Mouse (Mus musculus): ENCODE measurements around the gene Olfr718-ps1. TPM values are rescaled to one million over a fixed set of nuclear protein-coding genes. Genes with fewer than 3 reads are reported as not detected.

Olfr718-ps1 gene
- polyA plus RNA-seq, 1 experiment from 2014 or later: not detected

DNA sequence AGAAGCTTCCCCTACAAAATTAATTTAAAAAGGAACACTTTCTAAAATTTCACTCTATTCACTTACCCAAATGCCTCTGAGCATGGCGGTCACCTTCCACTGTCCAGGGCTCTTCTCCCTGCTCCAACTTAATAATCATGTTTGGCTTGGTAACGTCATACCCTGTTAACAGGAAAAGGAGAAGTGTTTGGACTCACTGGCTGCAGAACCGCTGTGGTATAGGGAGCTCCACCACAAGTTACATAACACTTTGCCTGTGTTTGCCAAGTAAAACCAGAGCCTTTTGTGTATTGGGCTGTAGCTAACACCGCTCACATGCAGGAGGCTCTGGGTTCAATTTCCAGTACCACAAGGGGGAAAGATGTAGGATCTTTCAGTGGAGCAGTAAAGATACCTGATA, 28.6 kb upstream of the Olfr718-ps1 start:
- WGBS: 92% methylated on average over 4 of the region's 4 CpGs
- Histone ChIP-seq H3K4me2 (ENCODE audit: low read depth, low read length) (no peak overlapping the region), H3K9me3 (replicated peaks; ENCODE audit: control insufficient read depth, low read length) (peaks cover 12% of the 10 kb centered on the region; the same call in 1 of the 2 replicates), H3K4me3 (replicated peaks; ENCODE audit: low read length) (no peak overlapping the region), H3K9ac (ENCODE audit: low read length) (no peak overlapping the region), H3K4me1 (ENCODE audit: control insufficient read depth, insufficient read depth, low read length) (peaks cover 8% of the 10 kb centered on the region), H3K36me3 (ENCODE audit: control insufficient read depth, insufficient read depth, low read length) (peaks cover 56% of the 10 kb centered on the region), H3K27ac (ENCODE audit: low read length) (no peak overlapping the region), H3K27me3 (ENCODE audit: control insufficient read depth, insufficient read depth, low read length) (no peaks in the 10 kb centered on the region)
- ATAC-seq (ENCODE audit: insufficient read depth, low FRiP score): no peak

DNA sequence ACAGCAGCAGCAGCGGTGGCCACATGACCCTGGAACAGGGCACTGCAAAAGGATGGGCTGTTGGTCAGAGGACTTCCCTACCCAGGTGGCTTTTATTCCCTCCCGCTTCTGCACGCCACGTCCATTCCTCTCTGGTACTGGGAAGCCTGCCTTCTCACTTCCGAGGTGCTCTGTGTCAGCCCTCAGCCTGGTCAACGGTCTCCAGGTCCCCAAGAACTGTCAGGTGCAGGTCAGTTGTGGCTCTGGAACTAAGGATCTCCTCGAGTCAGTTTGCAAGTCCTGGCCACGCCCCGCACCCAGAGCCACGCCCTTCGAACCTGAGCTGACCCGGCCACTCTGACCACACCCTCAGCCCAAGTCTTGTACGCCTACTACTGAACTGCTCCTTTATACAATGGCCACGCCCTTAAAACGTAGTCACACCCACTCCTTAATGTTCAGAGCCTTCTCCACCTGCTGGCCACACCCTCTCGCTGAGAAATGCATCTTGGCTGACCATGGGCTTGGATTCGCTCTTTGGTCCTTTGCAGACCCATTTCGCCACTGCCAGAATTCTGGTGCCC, 18.2 kb upstream of the Olfr718-ps1 start:
- Histone ChIP-seq H3K4me3 (replicated peaks; ENCODE audit: low read length) (no peak overlapping the region), H3K27ac (ENCODE audit: low read length) (no peak overlapping the region)
- 10% methylated on average over 18 of the region's 18 CpGs for WGBS

GRCm38 (mm10) chr5:143155534-143155933, 8.2 kb upstream of the Olfr718-ps1 start:
- Histone ChIP-seq H3K4me1 (ENCODE audit: control insufficient read depth, insufficient read depth, low read length) (no peaks in the 10 kb centered on the region), H3K4me3 (replicated peaks; ENCODE audit: low read length) (no peak overlapping the region), H3K27ac (ENCODE audit: low read length) (no peak overlapping the region), H3K4me2 (ENCODE audit: low read depth, low read length) (no peak overlapping the region), H3K36me3 (ENCODE audit: control insufficient read depth, insufficient read depth, low read length) (no peaks in the 10 kb centered on the region), H3K9me3 (replicated peaks; ENCODE audit: control insufficient read depth, low read length) (no peaks in the 10 kb centered on the region), H3K27me3 (ENCODE audit: control insufficient read depth, insufficient read depth, low read length) (peaks cover 21% of the 10 kb centered on the region), H3K9ac (ENCODE audit: low read length) (no peak overlapping the region)
- 79% methylated on average over 3 of the region's 3 CpGs for WGBS
- no peak for ATAC-seq (ENCODE audit: insufficient read depth, low FRiP score)

More for the DNA sequence above, 18.2 kb upstream of the Olfr718-ps1 start:
- Histone ChIP-seq H3K27me3 (ENCODE audit: control insufficient read depth, insufficient read depth, low read length) (no peaks in the 10 kb centered on the region), H3K36me3 (ENCODE audit: control insufficient read depth, insufficient read depth, low read length) (no peaks in the 10 kb centered on the region), H3K4me1 (ENCODE audit: control insufficient read depth, insufficient read depth, low read length) (no peaks in the 10 kb centered on the region), H3K4me2 (ENCODE audit: low read depth, low read length) (peak overlapping the region; percentile 30), H3K9ac (ENCODE audit: low read length) (no peak overlapping the region), H3K9me3 (replicated peaks; ENCODE audit: control insufficient read depth, low read length) (no peaks in the 10 kb centered on the region)
- peak; percentile 92 for ATAC-seq (ENCODE audit: insufficient read depth, low FRiP score)

DNA sequence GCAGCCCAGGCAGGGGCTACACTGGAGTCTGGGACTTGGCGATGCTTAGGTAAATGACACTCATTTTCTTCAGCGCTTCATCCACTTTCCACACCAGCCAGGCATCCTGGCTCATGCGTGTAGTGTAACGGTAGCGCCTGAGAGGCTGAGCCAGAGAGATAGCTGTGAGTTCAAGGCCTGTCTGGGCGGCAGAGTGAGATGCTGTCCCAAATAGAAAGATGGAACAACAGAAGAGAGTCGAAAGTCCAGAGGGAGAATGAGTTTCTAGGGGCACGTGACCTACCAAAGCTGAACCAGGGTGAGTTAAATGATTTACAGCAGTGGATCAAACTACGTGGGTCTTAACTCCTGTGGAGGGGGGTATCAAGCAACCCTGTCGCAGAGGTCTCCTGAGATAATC, 6.4 kb upstream of the Olfr718-ps1 start:
- Histone ChIP-seq H3K27ac (ENCODE audit: low read length) (no peak overlapping the region), H3K36me3 (ENCODE audit: control insufficient read depth, insufficient read depth, low read length) (no peaks in the 10 kb centered on the region), H3K4me3 (replicated peaks; ENCODE audit: low read length) (no peak overlapping the region), H3K9ac (ENCODE audit: low read length) (no peak overlapping the region), H3K4me2 (ENCODE audit: low read depth, low read length) (no peak overlapping the region), H3K4me1 (ENCODE audit: control insufficient read depth, insufficient read depth, low read length) (no peaks in the 10 kb centered on the region), H3K27me3 (ENCODE audit: control insufficient read depth, insufficient read depth, low read length) (peaks cover 12% of the 10 kb centered on the region), H3K9me3 (replicated peaks; ENCODE audit: control insufficient read depth, low read length) (no peaks in the 10 kb centered on the region; the same call in 1 of the 2 replicates)
- WGBS: 85% methylated on average over 10 of the region's 10 CpGs
- no peak for ATAC-seq (ENCODE audit: insufficient read depth, low FRiP score)

GRCm38 (mm10) chr5:143150044-143150443, 2.7 kb upstream of the Olfr718-ps1 start:
- 78% methylated on average over 2 of the region's 2 CpGs for WGBS

GRCm38 (mm10) chr5:143149536-143149935, 2.2 kb upstream of the Olfr718-ps1 start:
- Histone ChIP-seq H3K9me3 (replicated peaks; ENCODE audit: control insufficient read depth, low read length) (no peaks in the 10 kb centered on the region; the same call in 1 of the 2 replicates), H3K9ac (ENCODE audit: low read length) (no peak overlapping the region), H3K4me1 (ENCODE audit: control insufficient read depth, insufficient read depth, low read length) (no peaks in the 10 kb centered on the region), H3K4me3 (replicated peaks; ENCODE audit: low read length) (no peak overlapping the region), H3K4me2 (ENCODE audit: low read depth, low read length) (no peak overlapping the region), H3K27ac (ENCODE audit: low read length) (no peak overlapping the region), H3K27me3 (ENCODE audit: control insufficient read depth, insufficient read depth, low read length) (no peaks in the 10 kb centered on the region), H3K36me3 (ENCODE audit: control insufficient read depth, insufficient read depth, low read length) (no peaks in the 10 kb centered on the region)
- 87% methylated on average over 2 of the region's 2 CpGs for WGBS
- ATAC-seq (ENCODE audit: insufficient read depth, low FRiP score): no peak

More at GRCm38 (mm10) chr5:143150044-143150443, 2.7 kb upstream of the Olfr718-ps1 start:
- Histone ChIP-seq H3K9me3 (replicated peaks; ENCODE audit: control insufficient read depth, low read length) (no peaks in the 10 kb centered on the region; the same call in 1 of the 2 replicates), H3K9ac (ENCODE audit: low read length) (no peak overlapping the region), H3K4me1 (ENCODE audit: control insufficient read depth, insufficient read depth, low read length) (no peaks in the 10 kb centered on the region), H3K36me3 (ENCODE audit: control insufficient read depth, insufficient read depth, low read length) (no peaks in the 10 kb centered on the region), H3K27ac (ENCODE audit: low read length) (no peak overlapping the region), H3K27me3 (ENCODE audit: control insufficient read depth, insufficient read depth, low read length) (no peaks in the 10 kb centered on the region), H3K4me2 (ENCODE audit: low read depth, low read length) (no peak overlapping the region), H3K4me3 (replicated peaks; ENCODE audit: low read length) (no peak overlapping the region)
- no peak for ATAC-seq (ENCODE audit: insufficient read depth, low FRiP score)

GRCm38 (mm10) chr5:143148661-143149060, 1.3 kb upstream of the Olfr718-ps1 start:
- 78% methylated on average over 5 of the region's 5 CpGs for WGBS
- ATAC-seq (ENCODE audit: insufficient read depth, low FRiP score): no peak
- no peaks in the 10 kb centered on the region for H3K36me3 ChIP-seq (ENCODE audit: control insufficient read depth, insufficient read depth, low read length)

GRCm38 (mm10) chr5:143137580-143137979, 9.8 kb downstream of the Olfr718-ps1 start:
- Histone ChIP-seq H3K9ac (ENCODE audit: low read length) (no peak overlapping the region), H3K27me3 (ENCODE audit: control insufficient read depth, insufficient read depth, low read length) (no peaks in the 10 kb centered on the region), H3K4me2 (ENCODE audit: low read depth, low read length) (no peak overlapping the region), H3K9me3 (replicated peaks; ENCODE audit: control insufficient read depth, low read length) (no peaks in the 10 kb centered on the region), H3K27ac (ENCODE audit: low read length) (no peak overlapping the region), H3K4me3 (replicated peaks; ENCODE audit: low read length) (no peak overlapping the region), H3K36me3 (ENCODE audit: control insufficient read depth, insufficient read depth, low read length) (no peaks in the 10 kb centered on the region), H3K4me1 (ENCODE audit: control insufficient read depth, insufficient read depth, low read length) (no peaks in the 10 kb centered on the region)
- ATAC-seq (ENCODE audit: insufficient read depth, low FRiP score): no peak
- WGBS: 85% methylated on average over 13 of the region's 13 CpGs

More at GRCm38 (mm10) chr5:143148661-143149060, 1.3 kb upstream of the Olfr718-ps1 start:
- H3K4me1 ChIP-seq (ENCODE audit: control insufficient read depth, insufficient read depth, low read length): no peaks in the 10 kb centered on the region
- no peak overlapping the region for H3K4me2 ChIP-seq (ENCODE audit: low read depth, low read length)
- no peaks in the 10 kb centered on the region; the same call in 1 of the 2 replicates for H3K9me3 ChIP-seq (replicated peaks; ENCODE audit: control insufficient read depth, low read length)
- H3K27me3 ChIP-seq (ENCODE audit: control insufficient read depth, insufficient read depth, low read length): no peaks in the 10 kb centered on the region
- H3K4me3 ChIP-seq (replicated peaks; ENCODE audit: low read length): no peak overlapping the region
- H3K9ac ChIP-seq (ENCODE audit: low read length): no peak overlapping the region
- no peak overlapping the region for H3K27ac ChIP-seq (ENCODE audit: low read length)

GRCm38 (mm10) chr5:143135042-143135441, 12.3 kb downstream of the Olfr718-ps1 start:
- no peak overlapping the region for H3K9ac ChIP-seq (ENCODE audit: low read length)
- WGBS: 86% methylated on average over 7 of the region's 7 CpGs
- H3K4me3 ChIP-seq (replicated peaks; ENCODE audit: low read length): no peak overlapping the region
- ATAC-seq (ENCODE audit: insufficient read depth, low FRiP score): no peak
- H3K9me3 ChIP-seq (replicated peaks; ENCODE audit: control insufficient read depth, low read length): no peaks in the 10 kb centered on the region
- H3K4me2 ChIP-seq (ENCODE audit: low read depth, low read length): no peak overlapping the region
- no peaks in the 10 kb centered on the region for H3K4me1 ChIP-seq (ENCODE audit: control insufficient read depth, insufficient read depth, low read length)
- H3K27ac ChIP-seq (ENCODE audit: low read length): no peak overlapping the region
- no peaks in the 10 kb centered on the region for H3K27me3 ChIP-seq (ENCODE audit: control insufficient read depth, insufficient read depth, low read length)
- no peaks in the 10 kb centered on the region for H3K36me3 ChIP-seq (ENCODE audit: control insufficient read depth, insufficient read depth, low read length)
